Mouse (Mus musculus) hindbrain, embryonic 12.5 days (tissue): ENCODE results near the gene Tmc6. TPM values are rescaled to one million over a fixed set of nuclear protein-coding genes. Genes with fewer than 3 reads are reported as not detected.
"Not testable (repeated sequence)": the region's sequence is repeated elsewhere in the genome, so short reads cannot be mapped to it uniquely, and the experiment has no call there.

Source experiments
- ATAC-seq: fragments of 200-750 bp; cut with Nextera tagmentation; 2 replicates; pipeline ENCODE4 v1.8.0; 2017; ENCODE audit warnings: moderate TSS enrichment; ENCODE audit not compliant: low FRiP score
- H3K27ac ChIP-seq: fragments of 300-500 bp; sonication (generic); 2 replicates; pipeline ENCODE4 v1.5.1; 2016; ENCODE audit warnings: mild to moderate bottlenecking
- H3K27me3 ChIP-seq: fragments of 300-500 bp; sonication (generic); 2 replicates; pipeline ENCODE4 v1.6.1; 2016; ENCODE audit warnings: mild to moderate bottlenecking
- H3K36me3 ChIP-seq: fragments of 300-500 bp; sonication (generic); 2 replicates; pipeline ENCODE4 v1.6.1; 2016; ENCODE audit warnings: mild to moderate bottlenecking
- H3K4me1 ChIP-seq: fragments of 300-500 bp; sonication (generic); 2 replicates; pipeline ENCODE4 v1.6.1; 2016
- H3K4me2 ChIP-seq: fragments of 300-500 bp; sonication (generic); replicated peaks from 2 replicates; pipeline ENCODE4 v1.6.1; 2016; ENCODE audit warnings: mild to moderate bottlenecking
- H3K4me3 ChIP-seq: fragments of 300-500 bp; sonication (generic); 2 replicates; pipeline ENCODE4 v1.5.1; 2016; ENCODE audit warnings: mild to moderate bottlenecking
- H3K9ac ChIP-seq: fragments of 300-500 bp; sonication (generic); 2 replicates; pipeline ENCODE4 v1.6.1; 2016; ENCODE audit warnings: mild to moderate bottlenecking, moderate library complexity
- H3K9me3 ChIP-seq: fragments of 300-500 bp; sonication (generic); replicated peaks from 2 replicates; pipeline ENCODE4 v1.6.1; 2016; ENCODE audit warnings: mild to moderate bottlenecking
- WGBS: fragments of 180-500 bp; shearing (Covaris S2); methylation state at CpG from one replicate; pipeline ENCODE4 v1.1.7; 2016; 5-methylcytosine and 5-hydroxymethylcytosine counted together
- polyA plus RNA-seq: library from polyadenylated mRNA; unstranded; fragments of >200 nt; fragmentation: Nextera tagmentation; extraction: Ambion mirVana; gene quantifications from 2 replicates; pipeline ENCODE4 v1.2.1, GENCODE M21; 2016

Gene Tmc6
- polyA plus RNA-seq, 1 experiment from 2014 or later = 9.2 TPM

DNA sequence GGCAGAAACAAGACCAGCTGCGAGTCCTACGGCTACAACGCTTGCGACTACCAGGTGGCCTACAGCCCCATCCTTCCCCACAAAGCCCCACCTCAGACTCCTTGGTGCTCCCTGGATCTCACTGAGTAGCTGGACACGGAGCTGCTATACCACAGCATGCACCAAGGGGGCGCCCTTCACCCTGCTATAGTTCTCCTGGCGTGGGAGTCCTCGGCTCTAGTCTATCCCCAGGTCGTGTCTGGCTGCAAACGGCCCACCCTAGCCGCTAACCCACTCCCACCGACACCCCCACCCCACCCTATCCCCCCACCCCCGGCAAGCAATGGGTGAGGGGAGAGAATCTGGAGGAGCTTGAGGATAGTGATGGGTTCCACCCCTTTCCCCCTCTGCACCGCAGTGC is 8.3 kb upstream of the Tmc6 start:
- H3K4me3 ChIP-seq = no peak overlapping the region
- H3K27me3 ChIP-seq = peaks cover 28% of the 10 kb centered on the region
- H3K9me3 ChIP-seq = no peaks in the 10 kb centered on the region
- H3K27ac ChIP-seq = no peak overlapping the region
- ATAC-seq = no peak
- peak overlapping the region; percentile 27; the same call in 1 of the 2 replicates for H3K4me2 ChIP-seq
- no peak overlapping the region for H3K9ac ChIP-seq
- no peaks in the 10 kb centered on the region for H3K36me3 ChIP-seq
- WGBS = 7% methylated on average over 14 of the region's 14 CpGs
- peaks cover 14% of the 10 kb centered on the region for H3K4me1 ChIP-seq

DNA sequence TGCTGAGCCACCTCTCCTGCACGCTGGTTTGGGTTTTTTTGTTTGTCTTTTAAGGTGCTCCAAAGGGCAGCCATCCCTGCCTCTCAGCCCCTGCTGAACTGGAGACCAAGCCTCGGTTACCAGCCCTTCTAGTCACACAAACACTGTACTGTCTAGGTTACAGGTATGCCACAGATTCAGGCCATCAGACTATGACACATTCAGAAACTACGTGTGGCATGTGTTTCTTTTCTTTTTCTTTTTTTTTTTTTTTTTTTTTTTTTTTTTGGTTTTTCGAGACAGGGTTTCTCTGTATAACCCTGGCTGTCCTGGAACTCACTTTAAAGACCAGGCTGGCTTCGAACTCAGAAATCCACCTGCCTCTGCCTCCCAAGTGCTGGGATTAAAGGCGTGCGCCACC is 6.5 kb upstream of the Tmc6 start:
- not testable (repeated sequence) for ATAC-seq, H3K36me3 ChIP-seq, H3K9me3 ChIP-seq, H3K9ac ChIP-seq, H3K27ac ChIP-seq, H3K4me3 ChIP-seq, H3K4me2 ChIP-seq
- peaks cover 17% of the 10 kb centered on the region for H3K4me1 ChIP-seq
- H3K27me3 ChIP-seq = peaks cover 45% of the 10 kb centered on the region
- 82% methylated on average over 7 of the region's 7 CpGs for WGBS

GRCm38 (mm10) chr11:117786294-117786693 is 4.3 kb upstream of the Tmc6 start:
- H3K9me3 ChIP-seq = no peaks in the 10 kb centered on the region
- ATAC-seq = no peak
- H3K4me1 ChIP-seq = peaks cover 34% of the 10 kb centered on the region
- no peak overlapping the region for H3K27ac ChIP-seq
- no peak overlapping the region for H3K4me3 ChIP-seq
- no peak overlapping the region for H3K4me2 ChIP-seq
- WGBS = 8% methylated on average over 10 of the region's 10 CpGs
- H3K9ac ChIP-seq = no peak overlapping the region
- H3K27me3 ChIP-seq = peaks cover 51% of the 10 kb centered on the region
- H3K36me3 ChIP-seq = no peaks in the 10 kb centered on the region

DNA sequence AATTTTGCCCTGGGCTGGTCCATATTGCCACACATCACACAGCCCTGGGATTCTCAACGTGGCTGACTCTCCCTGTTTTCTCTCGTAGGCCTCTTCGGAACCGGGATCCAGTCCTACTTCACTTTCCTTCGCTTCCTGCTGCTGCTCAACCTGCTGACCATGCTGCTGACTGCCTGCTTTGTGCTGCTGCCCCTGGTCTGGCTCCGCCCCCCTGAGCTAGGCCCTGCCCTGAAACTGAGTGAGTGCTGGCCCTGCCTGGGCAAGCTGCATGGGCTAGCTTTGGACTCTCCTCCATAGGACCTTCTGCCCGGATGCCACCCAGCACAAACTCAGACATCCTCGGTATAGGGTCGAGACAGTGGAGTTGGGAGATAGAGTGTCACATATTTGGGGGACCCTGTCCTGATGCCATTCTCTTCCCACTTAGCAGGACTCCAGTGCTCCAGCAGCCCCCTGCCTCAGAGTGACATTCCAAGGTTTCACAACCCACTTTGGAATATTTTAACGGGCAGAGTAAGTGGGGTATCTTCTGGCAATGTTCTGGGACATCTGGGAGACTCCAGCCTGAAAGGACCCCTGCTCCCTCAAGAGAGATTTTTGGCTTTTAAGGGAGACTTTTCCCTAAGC is 1.8 kb upstream of the Tmc6 start:
- 33% methylated on average over 10 of the region's 10 CpGs for WGBS
- Histone ChIP-seq H3K9ac (0 out of 2 replicates have a peak overlapping the region, but pooled peaks have one; percentile 44), H3K4me1 (peaks cover 50% of the 10 kb centered on the region), H3K4me3 (0 out of 2 replicates have a peak overlapping the region, but pooled peaks have one; percentile 30), H3K4me2 (peak overlapping the region; percentile 54), H3K9me3 (no peaks in the 10 kb centered on the region), H3K27ac (no peak overlapping the region), H3K27me3 (peaks cover 53% of the 10 kb centered on the region), H3K36me3 (no peaks in the 10 kb centered on the region)
- no peak for ATAC-seq

- H3K4me1 ChIP-seq = peaks cover 55% of the 10 kb centered on the region
Measured at GRCm38 (mm10) chr11:117783089-117783488, 1.1 kb upstream of the Tmc6 start.

DNA sequence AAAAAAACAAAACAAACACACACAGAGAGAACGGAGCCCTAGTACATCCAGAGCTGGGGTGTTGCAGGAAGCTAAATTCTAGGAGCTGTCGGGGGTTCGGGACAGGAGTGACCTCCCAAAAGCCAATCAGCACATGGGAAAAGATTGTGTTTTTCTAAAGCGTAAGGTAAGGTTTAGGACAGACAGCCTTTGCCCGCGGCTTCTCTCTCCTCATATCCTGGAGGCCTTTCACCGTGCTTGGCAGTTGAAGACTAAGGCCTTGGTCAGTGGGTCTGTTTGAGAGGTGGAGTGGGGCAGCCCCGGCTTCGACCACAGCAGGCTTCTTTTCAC is 672 bp upstream of the Tmc6 start:
- Histone ChIP-seq H3K36me3 (no peaks in the 10 kb centered on the region), H3K4me1 (peaks cover 55% of the 10 kb centered on the region), H3K27ac (no peak overlapping the region), H3K9ac (peak overlapping the region; percentile 44), H3K4me3 (peak overlapping the region; percentile 30), H3K27me3 (peaks cover 53% of the 10 kb centered on the region), H3K9me3 (no peaks in the 10 kb centered on the region), H3K4me2 (peak overlapping the region; percentile 54)
- WGBS = 37% methylated on average over 9 of the region's 9 CpGs
- ATAC-seq = no peak

More at GRCm38 (mm10) chr11:117783089-117783488, 1.1 kb upstream of the Tmc6 start:
- Histone ChIP-seq H3K9me3 (no peaks in the 10 kb centered on the region), H3K27ac (no peak overlapping the region), H3K36me3 (no peaks in the 10 kb centered on the region), H3K4me2 (peak overlapping the region; percentile 54), H3K27me3 (peaks cover 53% of the 10 kb centered on the region), H3K9ac (peak overlapping the region; percentile 44), H3K4me3 (peak overlapping the region; percentile 30)
- ATAC-seq = peak; percentile 17; the same call in 1 of the 2 replicates
- 4% methylated on average over 30 of the region's 31 CpGs for WGBS

DNA sequence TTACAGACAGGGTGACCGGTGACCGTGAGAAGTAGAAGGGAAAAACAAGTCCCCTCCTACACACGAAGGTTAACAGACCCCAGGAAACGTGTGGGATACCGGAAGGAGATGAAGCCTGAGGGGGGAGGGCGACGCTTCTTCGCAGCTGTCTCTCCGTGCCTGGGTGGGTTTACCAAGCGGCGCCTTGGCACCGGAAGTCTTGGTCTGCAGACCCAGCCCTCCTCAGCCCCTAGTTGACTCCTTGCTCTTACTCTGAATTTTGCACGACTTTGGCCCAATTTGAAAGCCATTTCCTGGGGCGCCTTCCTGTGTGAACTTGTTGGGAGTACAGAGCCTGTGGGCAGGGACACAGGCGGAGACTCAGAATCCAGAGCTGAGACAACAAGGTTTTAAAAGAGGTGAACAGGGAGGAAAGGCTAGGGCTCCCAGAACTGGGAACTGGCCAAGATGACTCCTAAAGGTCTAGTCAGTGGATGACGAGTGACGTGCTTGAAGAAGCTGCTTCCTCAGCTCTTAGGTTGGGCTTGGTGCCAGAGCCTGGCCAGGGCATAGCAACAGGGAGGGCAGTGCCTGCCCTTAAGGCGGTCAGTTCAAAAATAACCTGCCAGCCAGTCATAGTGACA is 688 bp downstream of the Tmc6 start:
- Histone ChIP-seq H3K36me3 (no peaks in the 10 kb centered on the region), H3K9me3 (no peaks in the 10 kb centered on the region), H3K4me3 (0 out of 2 replicates have a peak overlapping the region, but pooled peaks have one; percentile 25), H3K4me2 (peak overlapping the region; percentile 62), H3K9ac (no peak overlapping the region), H3K4me1 (peaks cover 55% of the 10 kb centered on the region), H3K27me3 (peaks cover 53% of the 10 kb centered on the region), H3K27ac (peak overlapping the region; percentile 14; the same call in 1 of the 2 replicates)
- WGBS = 23% methylated on average over 18 of the region's 18 CpGs
- ATAC-seq = no peak

DNA sequence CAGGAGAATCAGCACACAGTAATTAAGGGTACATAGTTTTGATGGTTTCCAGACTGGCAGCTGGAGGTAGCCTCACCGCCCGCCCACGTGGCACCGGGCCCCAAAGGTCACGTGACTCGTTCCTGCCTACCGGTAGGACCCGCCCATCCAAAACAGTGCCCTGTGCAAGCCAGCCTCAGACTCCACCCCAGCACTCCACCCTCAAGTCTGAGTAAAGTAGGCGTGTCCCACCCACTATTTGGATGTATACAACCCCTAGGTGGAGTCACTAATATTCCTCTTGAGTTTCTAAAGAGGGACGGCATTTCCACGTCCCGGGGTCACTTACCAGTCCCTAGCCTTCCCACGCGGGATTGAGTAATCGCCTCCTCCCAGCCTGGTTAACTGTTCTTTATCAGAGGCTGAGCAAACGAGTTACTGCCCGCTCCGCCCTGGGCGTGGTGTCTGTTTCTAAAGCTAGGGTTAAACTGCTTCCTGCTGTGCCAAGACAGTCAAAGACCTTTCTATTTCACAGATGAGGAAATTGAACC is 1.4 kb downstream of the Tmc6 start:
- ATAC-seq = no peak
- Histone ChIP-seq H3K27me3 (peaks cover 53% of the 10 kb centered on the region), H3K4me2 (peak overlapping the region; percentile 62), H3K36me3 (no peaks in the 10 kb centered on the region), H3K4me3 (peak overlapping the region; percentile 25), H3K9me3 (no peaks in the 10 kb centered on the region), H3K27ac (0 out of 2 replicates have a peak overlapping the region, but pooled peaks have one; percentile 74), H3K4me1 (peaks cover 53% of the 10 kb centered on the region), H3K9ac (peak overlapping the region; percentile 39; the same call in 1 of the 2 replicates)
- WGBS = 2% methylated on average over 19 of the region's 19 CpGs

- H3K27ac ChIP-seq = peak overlapping the region; percentile 74; the same call in 1 of the 2 replicates
- H3K9ac ChIP-seq = peak overlapping the region; percentile 39
- peak overlapping the region; percentile 62 for H3K4me2 ChIP-seq
- peaks cover 53% of the 10 kb centered on the region for H3K4me1 ChIP-seq
- peaks cover 52% of the 10 kb centered on the region for H3K27me3 ChIP-seq
- ATAC-seq = no peak
- H3K4me3 ChIP-seq = peak overlapping the region; percentile 25
- 1% methylated on average over 17 of the region's 17 CpGs for WGBS
- H3K36me3 ChIP-seq = no peaks in the 10 kb centered on the region
- H3K9me3 ChIP-seq = no peaks in the 10 kb centered on the region
Measured at GRCm38 (mm10) chr11:117780199-117780515, 1.8 kb downstream of the Tmc6 start.

DNA sequence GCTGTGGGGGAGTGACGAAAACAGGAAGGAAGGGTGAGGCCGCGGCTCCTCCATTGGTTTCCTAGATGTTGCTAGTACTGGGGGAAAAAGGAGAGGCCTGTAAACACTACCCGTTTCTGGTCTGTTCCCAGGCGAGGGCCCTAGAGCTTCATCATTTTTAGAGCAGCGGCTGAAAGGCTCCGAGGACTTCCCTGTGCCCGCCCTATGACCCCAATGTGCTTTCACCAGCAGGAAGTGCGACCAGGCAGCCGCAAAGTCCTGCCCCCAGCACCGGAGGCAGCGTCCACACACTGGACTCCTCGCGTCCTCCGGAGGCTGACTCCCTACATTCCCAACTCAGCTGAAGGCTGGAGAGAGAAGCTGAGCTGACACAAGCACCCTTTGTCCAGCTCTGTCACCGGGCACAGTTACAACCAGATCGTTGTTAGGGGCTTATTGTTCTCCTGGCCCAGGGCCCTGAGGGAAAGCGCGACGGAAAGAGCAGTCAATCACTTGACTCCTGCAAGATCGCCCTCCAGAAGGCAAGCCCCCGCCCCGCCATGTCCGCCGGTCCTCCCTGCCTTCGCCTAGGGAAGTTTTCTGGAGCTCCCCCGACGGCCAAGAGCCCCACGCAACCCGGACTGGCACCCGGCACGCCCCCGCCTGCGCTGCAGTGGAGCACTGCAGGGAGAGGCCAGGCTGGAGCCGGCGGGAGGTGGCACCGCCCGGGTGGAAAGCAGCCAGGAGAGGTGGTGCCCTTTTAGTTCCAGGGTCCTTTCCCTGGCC is 2.4 kb downstream of the Tmc6 start:
- Histone ChIP-seq H3K4me2 (peak overlapping the region; percentile 62), H3K4me1 (peaks cover 53% of the 10 kb centered on the region), H3K27me3 (peaks cover 47% of the 10 kb centered on the region), H3K9ac (peak overlapping the region; percentile 39), H3K36me3 (no peaks in the 10 kb centered on the region), H3K27ac (peak overlapping the region; percentile 74), H3K4me3 (peak overlapping the region; percentile 25), H3K9me3 (no peaks in the 10 kb centered on the region)
- peak; percentile 67 for ATAC-seq
- WGBS = 3% methylated on average over 38 of the region's 38 CpGs

DNA sequence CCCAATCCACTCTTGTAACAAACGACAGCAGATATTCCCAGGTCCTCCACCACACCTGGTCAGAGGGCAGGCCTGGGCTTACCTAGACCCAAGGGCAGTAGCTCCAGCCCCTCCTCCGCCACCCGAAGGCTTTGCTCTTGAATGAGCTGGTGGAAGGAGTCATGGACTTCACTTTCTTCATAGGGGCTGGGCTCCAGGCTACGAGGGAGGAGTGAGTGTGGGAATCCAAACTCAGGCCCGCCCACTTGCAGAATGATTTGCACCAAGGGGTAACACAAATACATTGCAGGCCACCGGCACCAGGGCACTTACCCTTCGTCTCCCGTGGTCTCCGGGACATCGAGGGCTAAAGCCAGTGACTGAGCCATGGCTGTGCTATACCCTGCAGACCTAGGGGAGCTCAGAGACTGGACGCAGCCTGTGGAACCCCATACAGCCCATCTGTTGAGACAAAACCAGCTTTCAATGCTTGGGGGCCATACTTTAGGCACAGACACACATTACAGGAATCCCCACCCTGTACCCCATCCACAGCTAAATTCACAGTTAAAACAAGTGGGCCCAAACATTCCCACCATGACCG is 3.1 kb downstream of the Tmc6 start:
- no peak for ATAC-seq
- Histone ChIP-seq H3K9me3 (no peaks in the 10 kb centered on the region), H3K36me3 (no peaks in the 10 kb centered on the region), H3K4me3 (peak overlapping the region; percentile 25; the same call in 1 of the 2 replicates), H3K4me1 (peaks cover 53% of the 10 kb centered on the region), H3K27me3 (peaks cover 40% of the 10 kb centered on the region), H3K9ac (0 out of 2 replicates have a peak overlapping the region, but pooled peaks have one; percentile 39), H3K27ac (peak overlapping the region; percentile 74), H3K4me2 (peak overlapping the region; percentile 62)
- 59% methylated on average over 12 of the region's 12 CpGs for WGBS

- no peak overlapping the region for H3K9ac ChIP-seq
- no peaks in the 10 kb centered on the region for H3K9me3 ChIP-seq
- H3K27me3 ChIP-seq = peaks cover 33% of the 10 kb centered on the region
- H3K4me3 ChIP-seq = no peak overlapping the region
- peaks cover 45% of the 10 kb centered on the region for H3K4me1 ChIP-seq
- H3K27ac ChIP-seq = no peak overlapping the region
- no peak for ATAC-seq
- H3K36me3 ChIP-seq = no peaks in the 10 kb centered on the region
- H3K4me2 ChIP-seq = no peak overlapping the region
- 96% methylated on average over 11 of the region's 11 CpGs for WGBS
Measured at GRCm38 (mm10) chr11:117778031-117778430, 4.0 kb downstream of the Tmc6 start.
